Mouse (Mus musculus) embryonic fibroblast, embryonic 13.5 days (primary cell): ENCODE data around the gene Slco4c1.

Experiments used
- CTCF ChIP-seq: IDR thresholded peaks from 2 replicates; pipeline ENCODE4 v1.5.1; 2011; ENCODE audit warnings: mild to moderate bottlenecking, control low read depth, low read length, moderate library complexity, borderline replicate concordance; ENCODE audit not compliant: insufficient read depth
- POLR2A ChIP-seq: IDR thresholded peaks from 2 replicates; pipeline ENCODE4 v1.6.1; 2011; ENCODE audit warnings: low read depth, mild to moderate bottlenecking, control low read depth, low read length, moderate library complexity

- no peak for TF ChIP-seq POLR2A
- TF ChIP-seq CTCF = no peak
Measured at GRCm38 (mm10) chr1:96794290-96794689, 77.7 kb downstream of the Slco4c1 start.
